Mouse (Mus musculus) left cerebral cortex, adult 6 months (tissue): ENCODE results near the gene Leng9. TPM values are rescaled to one million over a fixed set of nuclear protein-coding genes. Genes with fewer than 3 reads are reported as not detected.

Experiments
- long read RNA-seq, 2 experiments: library from polyadenylated mRNA; unstranded; transcript quantifications; one replicate each; pipeline ENCODE4 v2.0.0; 2019 to 2020
- polyA plus RNA-seq: library from polyadenylated mRNA; unstranded; fragments of <200 nt; fragmentation: Nextera tagmentation; gene quantifications from 2 replicates; pipeline ENCODE4 v1.2.3, GENCODE M21; 2021

Gene Leng9
- 6.1 and 8.0 TPM in 2 replicates for polyA plus RNA-seq
- long read RNA-seq, experiment 1, transcript Leng9-201 (1 exons, 2,460 nt) = major isoform, 28 of 28 reads
- long read RNA-seq, experiment 1, partial matches to known transcripts = 0 of 28 reads
- long read RNA-seq, experiment 1, other reads (novel, unspliced or antisense) = 0 of 28 reads
- long read RNA-seq, experiment 2, transcript Leng9-201 (1 exons, 2,460 nt) = major isoform, 10 of 10 reads
- long read RNA-seq, experiment 2, partial matches to known transcripts = 0 of 10 reads
- long read RNA-seq, experiment 2, other reads (novel, unspliced or antisense) = 0 of 10 reads

DNA sequence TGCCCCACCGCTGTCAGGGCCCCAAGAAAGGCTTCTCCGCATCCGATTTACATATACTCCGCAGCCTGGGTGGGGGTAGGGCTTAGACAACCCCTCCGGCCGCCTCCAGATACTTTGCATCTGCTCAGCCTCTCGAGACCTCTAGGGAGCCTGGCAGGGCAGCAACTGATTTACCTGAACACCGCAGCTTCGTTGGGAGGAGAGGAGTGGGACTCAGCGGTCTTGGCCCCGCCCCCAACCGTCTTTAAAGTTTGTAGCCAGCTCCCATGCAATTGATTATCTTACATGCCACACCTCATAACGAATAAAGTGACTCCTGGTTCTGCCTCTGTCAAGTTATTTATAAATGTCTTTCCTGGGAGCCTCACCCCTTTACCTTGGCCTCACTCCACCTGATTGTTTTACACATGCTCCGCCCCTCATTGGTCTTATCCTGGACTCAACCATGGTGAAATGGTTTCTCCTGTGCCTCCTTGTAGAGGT is at the start of gene Leng9:
Gene Leng9, minus strand, starts transcription at position 316 of the 483 bp plus-strand sequence.

DNA sequence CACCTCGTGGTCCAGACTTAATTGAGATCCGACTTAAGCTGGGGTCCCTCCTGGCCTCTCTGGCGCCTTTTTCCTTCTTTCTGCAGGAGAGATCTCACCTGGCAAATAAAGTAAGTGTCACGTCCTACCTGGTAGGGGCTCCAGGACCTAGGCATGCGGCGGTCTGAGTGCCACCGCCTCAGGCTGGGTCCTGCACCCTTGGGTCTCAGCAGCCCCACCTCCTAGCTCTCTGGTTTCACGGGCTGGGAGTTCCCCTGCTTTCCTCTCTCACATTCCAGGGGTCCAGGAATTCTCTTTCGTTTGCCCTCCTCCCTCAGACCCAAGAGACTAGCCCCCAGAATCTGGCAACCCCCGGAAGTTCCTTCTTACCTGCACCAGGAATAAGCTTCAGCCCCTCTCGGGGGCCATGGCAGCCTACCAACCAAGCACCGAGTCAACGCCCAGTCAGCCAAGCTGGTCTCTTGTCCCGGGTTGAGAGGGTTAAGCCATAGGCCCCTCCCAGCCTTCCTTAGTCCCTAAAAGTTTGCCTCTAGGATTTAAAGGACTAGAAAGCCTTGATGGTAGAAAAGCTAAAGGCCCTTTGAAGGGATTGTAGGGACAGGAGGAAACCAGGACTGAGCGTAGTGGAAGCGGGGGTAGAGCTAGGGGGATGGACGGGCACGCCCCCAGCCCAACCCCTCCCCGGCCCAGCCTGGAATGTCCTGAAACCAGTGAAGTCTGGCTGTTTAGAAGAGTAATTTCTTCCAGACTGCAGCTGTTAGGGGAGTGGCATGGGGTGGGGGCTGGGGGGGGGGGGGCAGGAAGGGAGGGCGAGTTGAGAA is 14.1 kb upstream of the Leng9 start, which contains the start of gene Cdc42ep5:
Gene Cdc42ep5, minus strand, starts transcription at position 771 of the 821 bp plus-strand sequence.

DNA sequence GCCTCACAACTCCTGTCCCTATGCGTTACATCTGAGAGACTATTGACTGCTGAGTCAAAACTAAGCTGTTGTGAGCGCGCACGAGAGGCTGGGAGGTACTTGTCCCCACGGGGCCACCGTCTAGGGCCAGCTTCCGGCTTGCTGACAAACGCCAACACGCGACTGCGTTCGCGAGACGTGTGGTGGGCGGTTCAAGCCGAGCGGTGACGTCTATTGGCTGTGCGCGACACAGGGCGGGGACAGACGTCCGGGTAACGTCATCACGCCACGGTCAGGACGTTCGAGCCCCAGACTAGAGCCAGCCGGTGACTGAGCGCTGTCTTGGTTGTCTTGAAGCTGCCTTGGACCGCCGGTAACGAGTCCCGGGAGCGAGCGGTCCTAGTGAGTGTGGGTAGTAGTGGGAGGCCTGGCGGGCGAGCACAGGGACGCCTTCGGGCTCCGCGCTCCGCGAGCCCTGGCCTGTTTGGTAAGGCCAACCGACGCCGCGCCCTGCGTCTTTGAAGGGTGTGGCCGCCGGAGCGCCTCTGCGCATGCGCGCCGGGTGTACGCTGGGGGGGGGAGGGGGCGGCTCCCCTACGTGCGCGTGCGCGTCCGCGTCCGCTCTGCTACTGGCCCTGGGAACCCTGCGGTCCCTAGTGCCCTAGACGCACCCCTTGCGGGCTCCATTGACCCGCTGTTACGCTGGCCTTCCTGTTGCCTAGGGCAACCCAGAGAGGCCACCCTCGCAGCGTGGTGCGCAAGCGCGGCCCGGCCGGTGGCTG is 13.2 kb downstream of the Leng9 start, which contains the start of gene Leng8:
Gene Leng8, plus strand, starts transcription at position 269 of the 761 bp plus-strand sequence.

DNA sequence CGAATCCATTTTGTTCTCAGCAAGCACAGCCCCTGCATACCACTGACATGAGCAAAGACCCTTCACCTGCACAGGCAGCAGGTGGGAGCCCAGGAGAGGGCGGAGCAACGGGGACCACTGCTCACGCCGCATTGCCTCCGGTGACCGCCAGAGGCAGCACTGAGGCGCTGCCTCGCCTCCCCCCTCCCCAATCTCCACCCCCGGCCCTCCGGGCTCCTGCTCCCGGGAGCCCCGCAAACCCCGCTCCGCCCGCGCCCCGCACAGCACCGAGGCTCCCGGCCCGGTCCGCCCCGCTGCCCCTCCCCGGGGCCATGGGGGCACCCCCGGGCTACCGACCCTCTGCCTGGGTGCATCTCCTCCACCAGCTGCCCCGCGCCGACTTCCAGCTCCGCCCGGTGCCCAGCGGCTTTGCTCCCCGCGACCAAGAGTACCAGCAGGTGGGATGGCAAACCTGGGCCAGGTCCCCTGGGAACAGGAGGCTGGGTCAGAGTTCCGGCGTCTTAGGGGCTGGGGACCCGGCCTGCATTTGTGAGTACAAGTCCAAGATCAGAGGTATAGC is 30.8 kb downstream of the Leng9 start, which contains the start of gene Ttyh1:
Gene Ttyh1, plus strand, starts transcription at position 65 of the 559 bp plus-strand sequence.

Other genes with a start within 250 kb of the Leng9 start
- gene Lilra6, start 234.9 kb downstream of the Leng9 start, polyA plus RNA-seq = not detected in 2 replicates
- 7.8 and 9.5 TPM in 2 replicates for gene Lair1, start 87.2 kb downstream of the Leng9 start, polyA plus RNA-seq
- 335 and 501 TPM in 2 replicates for gene Ttyh1, start 31.0 kb downstream of the Leng9 start, polyA plus RNA-seq
- gene Leng8, start 13.3 kb downstream of the Leng9 start, polyA plus RNA-seq = 5.5 and 14.0 TPM in 2 replicates
- gene Cdc42ep5, start 14.5 kb upstream of the Leng9 start, polyA plus RNA-seq = 3.3 and 3.4 TPM in 2 replicates
- 0.24 and 0.33 TPM in 2 replicates for gene Lilra5, start 87.4 kb upstream of the Leng9 start, polyA plus RNA-seq
- gene Ncr1, start 187.3 kb upstream of the Leng9 start, polyA plus RNA-seq = not detected in 2 replicates
- gene Gp6, start 247.4 kb upstream of the Leng9 start, polyA plus RNA-seq = not detected in 2 replicates